Mouse (Mus musculus): Measurements from ENCODE around the gene Olfr1388. TPM values are rescaled to one million over a fixed set of nuclear protein-coding genes. Genes with fewer than 3 reads are reported as not detected.
"Not testable (repeated sequence)": the region's sequence is repeated elsewhere in the genome, so short reads cannot be mapped to it uniquely, and the experiment has no call there.

The Olfr1388 gene
- total and polyA plus RNA-seq, 2 experiments from 2014 or later = 0.05 TPM; not detected in 1

DNA sequence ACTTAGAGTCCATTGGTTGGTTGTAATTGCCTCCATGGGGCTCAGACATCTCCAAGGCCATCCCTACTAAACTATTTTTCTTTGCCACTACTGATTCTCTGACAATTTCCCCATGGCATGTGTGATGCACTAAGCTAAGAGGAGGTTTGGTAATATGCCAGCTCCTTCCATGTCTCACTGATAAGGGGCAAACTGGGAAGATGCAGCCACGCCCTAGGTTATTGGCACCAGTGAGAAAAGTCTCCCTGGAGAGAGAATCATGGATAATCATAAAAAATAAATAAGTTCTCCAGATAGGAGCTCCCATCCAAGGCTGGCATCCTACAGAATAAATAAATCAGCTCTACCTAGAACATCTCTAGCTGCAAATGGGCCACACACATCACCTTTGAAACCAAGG is 18.6 kb downstream of the Olfr1388 start, which contains the start of gene Olfr1387:
Gene Olfr1387 (plus strand): TSS at position 301 of the 400 bp plus-strand sequence.
- no peaks in the 10 kb centered on the region for H3K27me3 ChIP-seq (ENCODE audit: insufficient read depth, low read length)
- H3K9me3 ChIP-seq (ENCODE audit: low read length) = no peaks in the 10 kb centered on the region
- WGBS = 85% methylated on average over 1 of the region's 1 CpGs
- H3K4me2 ChIP-seq (ENCODE audit: low read depth) = no peak within 1 kb of the TSS
- no peak for TF ChIP-seq CTCF (IDR thresholded peaks at IDR 0.05; ENCODE audit: low read depth)
- no peak within 1 kb of the TSS for H3K4me3 ChIP-seq (ENCODE audit: low read depth, low read length)
- no peaks in the 10 kb centered on the region for H3K4me1 ChIP-seq (ENCODE audit: insufficient read depth)
- ATAC-seq (no peak), DNase-seq (no peak)
- H3K9ac ChIP-seq = no peak within 1 kb of the TSS
- no peaks in the 10 kb centered on the region for H3K36me3 ChIP-seq (ENCODE audit: insufficient read depth)
- H3K27ac ChIP-seq (ENCODE audit: low read depth, low read length) = no peak within 1 kb of the TSS

- H3K27me3 ChIP-seq (ENCODE audit: insufficient read depth, low read length); H3K4me3 ChIP-seq (ENCODE audit: low read depth, low read length); ATAC-seq; H3K9me3 ChIP-seq (ENCODE audit: low read length); H3K4me2 ChIP-seq (ENCODE audit: low read depth); H3K9ac ChIP-seq; H3K36me3 ChIP-seq (ENCODE audit: insufficient read depth); H3K27ac ChIP-seq (ENCODE audit: low read depth, low read length); DNase-seq; H3K4me1 ChIP-seq (ENCODE audit: insufficient read depth): not testable (repeated sequence)
- 80% methylated on average over 2 of the region's 3 CpGs for whole genome bisulfite sequencing
Observed at GRCm38 (mm10) chr11:49464746-49465145, 28.3 kb downstream of the Olfr1388 start, which contains the start of gene Olfr1386. Gene Olfr1386, plus strand, starts transcription at chr11:49465046.

- no peaks in the 10 kb centered on the region for H3K27me3 ChIP-seq (ENCODE audit: insufficient read depth, low read length)
- no peak for TF ChIP-seq CTCF (IDR thresholded peaks at IDR 0.05; ENCODE audit: low read depth)
- ATAC-seq (no peak), DNase-seq (no peak)
- no peak overlapping the region for H3K4me2 ChIP-seq (ENCODE audit: low read depth)
- H3K9ac ChIP-seq = no peak overlapping the region
- 75% methylated on average over 4 of the region's 4 CpGs for WGBS
- H3K4me3 ChIP-seq (ENCODE audit: low read depth, low read length) = no peak overlapping the region
- H3K27ac ChIP-seq (ENCODE audit: low read depth, low read length) = no peak overlapping the region
- H3K4me1 ChIP-seq (ENCODE audit: insufficient read depth) = no peaks in the 10 kb centered on the region
- H3K36me3 ChIP-seq (ENCODE audit: insufficient read depth) = no peaks in the 10 kb centered on the region
- H3K9me3 ChIP-seq (ENCODE audit: low read length) = no peaks in the 10 kb centered on the region
Observed at GRCm38 (mm10) chr11:49485973-49486372, 49.5 kb downstream of the Olfr1388 start.

DNA sequence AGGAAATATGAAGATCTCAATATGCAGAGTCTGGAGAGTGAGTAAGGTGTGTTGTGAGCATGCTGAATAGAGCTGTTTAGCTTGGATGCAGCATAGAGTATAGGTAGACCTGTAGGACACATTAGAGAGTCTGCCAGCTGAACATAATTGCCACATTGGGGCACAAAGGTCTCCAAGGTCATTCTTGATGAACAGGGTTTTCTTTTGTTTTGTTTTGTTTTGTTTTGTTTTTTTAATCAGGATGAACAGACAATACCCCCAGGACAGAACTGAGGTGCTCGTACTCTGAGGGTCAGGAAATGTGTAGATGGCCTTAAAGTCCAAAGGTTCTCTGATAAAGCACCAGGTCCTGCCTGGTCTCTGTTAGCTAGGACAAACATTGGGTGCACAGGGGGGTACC is 52.3 kb downstream of the Olfr1388 start, which contains the start of gene Olfr1385:
Gene Olfr1385 (plus strand): TSS at position 301 of the 400 bp plus-strand sequence.
- H3K27ac ChIP-seq (ENCODE audit: low read depth, low read length); H3K4me1 ChIP-seq (ENCODE audit: insufficient read depth); ATAC-seq; H3K27me3 ChIP-seq (ENCODE audit: insufficient read depth, low read length); H3K36me3 ChIP-seq (ENCODE audit: insufficient read depth); H3K9ac ChIP-seq; DNase-seq; H3K4me2 ChIP-seq (ENCODE audit: low read depth); H3K9me3 ChIP-seq (ENCODE audit: low read length); H3K4me3 ChIP-seq (ENCODE audit: low read depth, low read length): not testable (repeated sequence)
- WGBS = 56% methylated on average over 1 of the region's 1 CpGs

Other genes with a start within 250 kb of the Olfr1388 start
- 0.08 and 0.14 TPM in 2 replicates for gene Btnl9, start 249.5 kb upstream of the Olfr1388 start, total RNA-seq (2014; rRNA removed)
- 0.16 TPM in 1 of 2 replicates, not detected in the other for gene Btnl9, start 249.5 kb upstream of the Olfr1388 start, polyA plus RNA-seq (2015; fragmentation: Nextera tagmentation; extraction: Ambion mirVana)
- gene Zfp62, start 233.3 kb upstream of the Olfr1388 start, total RNA-seq (2014; rRNA removed) = 55.8 and 59.5 TPM in 2 replicates
- 23.9 and 25.5 TPM in 2 replicates for gene Zfp62, start 233.3 kb upstream of the Olfr1388 start, polyA plus RNA-seq (2015; fragmentation: Nextera tagmentation; extraction: Ambion mirVana)
- 63.3 and 75.7 TPM in 2 replicates for gene Mgat1, start 192.4 kb upstream of the Olfr1388 start, total RNA-seq (2014; rRNA removed)
- gene Mgat1, start 192.4 kb upstream of the Olfr1388 start, polyA plus RNA-seq (2015; fragmentation: Nextera tagmentation; extraction: Ambion mirVana) = 25.3 and 28.1 TPM in 2 replicates
- 0.08 and 0.48 TPM in 2 replicates for gene Olfr1393, start 158.3 kb upstream of the Olfr1388 start, total RNA-seq (2014; rRNA removed)
- gene Olfr1393, start 158.3 kb upstream of the Olfr1388 start, polyA plus RNA-seq (2015; fragmentation: Nextera tagmentation; extraction: Ambion mirVana) = 0.10 TPM in 1 of 2 replicates, not detected in the other
- 0.31 and 0.95 TPM in 2 replicates for gene Olfr1392, start 151.3 kb upstream of the Olfr1388 start, total RNA-seq (2014; rRNA removed)
- gene Olfr1392, start 151.3 kb upstream of the Olfr1388 start, polyA plus RNA-seq (2015; fragmentation: Nextera tagmentation; extraction: Ambion mirVana) = 0.12 TPM in 1 of 2 replicates, not detected in the other
- gene Olfr10, start 131.9 kb upstream of the Olfr1388 start, total RNA-seq (2014; rRNA removed) = 0.10 TPM in 1 of 2 replicates, not detected in the other
- not detected in 2 replicates for gene Olfr10, start 131.9 kb upstream of the Olfr1388 start, polyA plus RNA-seq (2015; fragmentation: Nextera tagmentation; extraction: Ambion mirVana)
- not detected in 2 replicates for gene Olfr1391, start 113.9 kb upstream of the Olfr1388 start, total RNA-seq (2014; rRNA removed)
- not detected in 2 replicates for gene Olfr1391, start 113.9 kb upstream of the Olfr1388 start, polyA plus RNA-seq (2015; fragmentation: Nextera tagmentation; extraction: Ambion mirVana)
- not detected in 2 replicates for gene Olfr1390, start 101.4 kb upstream of the Olfr1388 start, total RNA-seq (2014; rRNA removed)
- gene Olfr1390, start 101.4 kb upstream of the Olfr1388 start, polyA plus RNA-seq (2015; fragmentation: Nextera tagmentation; extraction: Ambion mirVana) = not detected in 2 replicates
- gene Olfr1389, start 13.6 kb upstream of the Olfr1388 start, total RNA-seq (2014; rRNA removed) = not detected in 2 replicates
- gene Olfr1389, start 13.6 kb upstream of the Olfr1388 start, polyA plus RNA-seq (2015; fragmentation: Nextera tagmentation; extraction: Ambion mirVana) = not detected in 2 replicates
- gene Olfr1387, start 18.7 kb downstream of the Olfr1388 start, total RNA-seq (2014; rRNA removed) = not detected in 2 replicates
- gene Olfr1387, start 18.7 kb downstream of the Olfr1388 start, polyA plus RNA-seq (2015; fragmentation: Nextera tagmentation; extraction: Ambion mirVana) = not detected in 2 replicates
- gene Olfr1386, start 28.4 kb downstream of the Olfr1388 start, total RNA-seq (2014; rRNA removed) = not detected in 2 replicates
- not detected in 2 replicates for gene Olfr1386, start 28.4 kb downstream of the Olfr1388 start, polyA plus RNA-seq (2015; fragmentation: Nextera tagmentation; extraction: Ambion mirVana)
- gene Olfr1385, start 52.4 kb downstream of the Olfr1388 start, total RNA-seq (2014; rRNA removed) = 0.05 TPM in 1 of 2 replicates, not detected in the other
- gene Olfr1385, start 52.4 kb downstream of the Olfr1388 start, polyA plus RNA-seq (2015; fragmentation: Nextera tagmentation; extraction: Ambion mirVana) = not detected in 2 replicates
- not detected in 2 replicates for gene Olfr1384, start 70.1 kb downstream of the Olfr1388 start, total RNA-seq (2014; rRNA removed)
- not detected in 2 replicates for gene Olfr1384, start 70.1 kb downstream of the Olfr1388 start, polyA plus RNA-seq (2015; fragmentation: Nextera tagmentation; extraction: Ambion mirVana)
- not detected in 2 replicates for gene Olfr1383, start 83.0 kb downstream of the Olfr1388 start, total RNA-seq (2014; rRNA removed)
- not detected in 2 replicates for gene Olfr1383, start 83.0 kb downstream of the Olfr1388 start, polyA plus RNA-seq (2015; fragmentation: Nextera tagmentation; extraction: Ambion mirVana)
- gene Olfr1382, start 91.6 kb downstream of the Olfr1388 start, total RNA-seq (2014; rRNA removed) = not detected in 2 replicates
- gene Olfr1382, start 91.6 kb downstream of the Olfr1388 start, polyA plus RNA-seq (2015; fragmentation: Nextera tagmentation; extraction: Ambion mirVana) = not detected in 2 replicates
- not detected in 2 replicates for gene Olfr1381, start 106.8 kb downstream of the Olfr1388 start, total RNA-seq (2014; rRNA removed)
- gene Olfr1381, start 106.8 kb downstream of the Olfr1388 start, polyA plus RNA-seq (2015; fragmentation: Nextera tagmentation; extraction: Ambion mirVana) = not detected in 2 replicates
- gene Olfr1380, start 120.3 kb downstream of the Olfr1388 start, total RNA-seq (2014; rRNA removed) = not detected in 2 replicates
- gene Olfr1380, start 120.3 kb downstream of the Olfr1388 start, polyA plus RNA-seq (2015; fragmentation: Nextera tagmentation; extraction: Ambion mirVana) = not detected in 2 replicates
- gene Flt4, start 172.6 kb downstream of the Olfr1388 start, total RNA-seq (2014; rRNA removed) = 2.2 and 2.9 TPM in 2 replicates
- 1.0 and 1.1 TPM in 2 replicates for gene Flt4, start 172.6 kb downstream of the Olfr1388 start, polyA plus RNA-seq (2015; fragmentation: Nextera tagmentation; extraction: Ambion mirVana)
- gene Scgb3a1, start 227.0 kb downstream of the Olfr1388 start, total RNA-seq (2014; rRNA removed) = 2.7 TPM in 1 of 2 replicates, not detected in the other
- 0.44 TPM in 1 of 2 replicates, not detected in the other for gene Scgb3a1, start 227.0 kb downstream of the Olfr1388 start, polyA plus RNA-seq (2015; fragmentation: Nextera tagmentation; extraction: Ambion mirVana)